Mouse (Mus musculus) liver, embryonic 15.5 days (tissue): ENCODE data around the gene Rpsa. TPM values are rescaled to one million over a fixed set of nuclear protein-coding genes. Genes with fewer than 3 reads are reported as not detected.
A peak's percentile ranks its signal among the peaks of the same experiment; 100 is the strongest.
"Not testable (repeated sequence)": the region's sequence is repeated elsewhere in the genome, so short reads cannot be mapped to it uniquely, and the experiment has no call there.

Experiments
- ATAC-seq: fragments of 200-750 bp; cut with Nextera tagmentation; 2 replicates; pipeline ENCODE4 v1.8.0; 2017; ENCODE audit warnings: moderate number of reproducible peaks, mild to moderate bottlenecking, moderate library complexity; ENCODE audit not compliant: insufficient read depth
- H3K27ac ChIP-seq: fragments of 300-500 bp; sonication (generic); replicated peaks from 2 replicates; pipeline ENCODE4 v1.5.1; 2015; ENCODE audit warnings: mild to moderate bottlenecking, inconsistent platforms
- H3K27me3 ChIP-seq: fragments of 300-500 bp; sonication (generic); 2 replicates; pipeline ENCODE4 v1.6.1; 2015; ENCODE audit warnings: mild to moderate bottlenecking, inconsistent platforms
- H3K36me3 ChIP-seq: fragments of 300-500 bp; sonication (generic); replicated peaks from 2 replicates; pipeline ENCODE4 v1.6.1; 2015; ENCODE audit warnings: moderate library complexity, mild to moderate bottlenecking, inconsistent platforms
- H3K4me1 ChIP-seq: fragments of 300-500 bp; sonication (generic); replicated peaks from 2 replicates; pipeline ENCODE4 v1.6.1; 2015; ENCODE audit warnings: inconsistent platforms
- H3K4me2 ChIP-seq: fragments of 300-500 bp; sonication (generic); 2 replicates; pipeline ENCODE4 v1.6.1; 2015; ENCODE audit warnings: moderate library complexity, mild to moderate bottlenecking, inconsistent platforms
- H3K4me3 ChIP-seq: fragments of 300-500 bp; sonication (generic); replicated peaks from 2 replicates; pipeline ENCODE4 v1.5.1; 2015; ENCODE audit warnings: mild to moderate bottlenecking, inconsistent platforms
- H3K9ac ChIP-seq: fragments of 300-500 bp; sonication (generic); 2 replicates; pipeline ENCODE4 v1.6.1; 2015; ENCODE audit warnings: moderate library complexity, mild to moderate bottlenecking, inconsistent platforms
- H3K9me3 ChIP-seq: fragments of 300-500 bp; sonication (generic); replicated peaks from 2 replicates; pipeline ENCODE4 v1.6.1; 2016; ENCODE audit warnings: inconsistent platforms
- WGBS: fragments of 180-500 bp; shearing (Covaris S2); methylation state at CpG from one replicate; pipeline ENCODE4 v1.1.7; 2015; ENCODE audit warnings: mixed read lengths; ENCODE audit not compliant: insufficient replicate concordance; 5-methylcytosine and 5-hydroxymethylcytosine counted together
- polyA plus RNA-seq: library from polyadenylated mRNA; unstranded; fragments of >200 nt; fragmentation: Nextera tagmentation; extraction: Ambion mirVana; gene quantifications from 2 replicates; pipeline ENCODE4 v1.2.1, GENCODE M21; 2015

Gene Rpsa
- polyA plus RNA-seq, 1 experiment from 2014 or later = 830 TPM

DNA sequence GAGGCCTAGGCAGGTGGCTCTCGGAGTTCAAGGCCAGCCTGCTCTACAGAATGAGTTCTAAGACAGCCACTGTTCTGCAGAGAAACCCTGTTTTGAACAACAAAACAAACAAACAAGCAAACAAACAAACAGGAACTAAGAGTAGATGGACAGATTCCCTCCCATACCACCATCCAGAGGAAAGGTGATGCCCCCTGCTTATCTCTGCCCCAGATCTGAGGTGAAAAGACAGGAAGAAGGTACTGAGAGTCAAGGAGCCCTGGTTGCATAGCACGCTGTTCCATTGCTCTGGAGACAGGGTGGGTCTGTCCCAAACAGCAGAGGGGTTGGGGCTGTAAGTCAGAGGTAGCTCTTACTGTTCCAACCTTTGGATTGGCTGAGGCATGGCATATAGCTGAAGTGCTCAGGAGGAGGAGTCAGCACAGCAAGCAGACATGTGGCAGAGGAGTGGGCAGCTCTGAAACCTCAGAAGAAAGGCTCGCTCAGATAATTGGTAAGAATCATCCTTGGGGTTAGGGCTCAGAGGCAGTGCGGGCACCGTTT is 35.7 kb upstream of the Rpsa start, which contains the start of gene Ccr8:
Gene Ccr8 (plus strand): TSS at position 419 of the 543 bp plus-strand sequence.
- Histone ChIP-seq H3K27me3 (no peaks in the 10 kb centered on the region), H3K9me3 (no peaks in the 10 kb centered on the region), H3K27ac (no peak within 1 kb of the TSS), H3K36me3 (no peaks in the 10 kb centered on the region), H3K4me3 (no peak within 1 kb of the TSS), H3K9ac (no peak within 1 kb of the TSS), H3K4me2 (no peak within 1 kb of the TSS), H3K4me1 (no peaks in the 10 kb centered on the region)
- no peak for ATAC-seq
- whole genome bisulfite sequencing = 51% methylated on average over 5 of the region's 5 CpGs

DNA sequence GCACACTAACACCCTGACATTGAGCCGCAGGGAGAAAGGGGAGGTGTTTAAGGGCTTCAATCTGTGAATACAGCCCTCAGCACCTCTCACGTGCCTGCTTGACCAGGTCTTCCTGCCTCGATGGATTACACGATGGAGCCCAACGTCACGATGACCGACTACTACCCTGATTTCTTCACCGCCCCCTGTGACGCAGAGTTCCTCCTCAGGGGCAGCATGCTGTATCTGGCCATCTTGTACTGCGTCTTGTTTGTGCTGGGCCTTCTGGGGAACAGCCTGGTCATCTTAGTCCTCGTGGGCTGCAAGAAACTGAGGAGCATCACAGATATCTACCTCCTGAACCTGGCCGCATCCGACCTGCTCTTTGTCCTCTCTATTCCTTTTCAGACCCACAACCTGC is 33.8 kb upstream of the Rpsa start:
- WGBS = 75% methylated on average over 13 of the region's 13 CpGs
- no peak overlapping the region for H3K27ac ChIP-seq
- H3K9ac ChIP-seq = no peak overlapping the region
- H3K4me3 ChIP-seq = no peak overlapping the region
- H3K9me3 ChIP-seq = no peaks in the 10 kb centered on the region
- no peak for ATAC-seq
- no peaks in the 10 kb centered on the region for H3K27me3 ChIP-seq
- no peak overlapping the region for H3K4me2 ChIP-seq
- no peaks in the 10 kb centered on the region for H3K4me1 ChIP-seq
- no peaks in the 10 kb centered on the region for H3K36me3 ChIP-seq

DNA sequence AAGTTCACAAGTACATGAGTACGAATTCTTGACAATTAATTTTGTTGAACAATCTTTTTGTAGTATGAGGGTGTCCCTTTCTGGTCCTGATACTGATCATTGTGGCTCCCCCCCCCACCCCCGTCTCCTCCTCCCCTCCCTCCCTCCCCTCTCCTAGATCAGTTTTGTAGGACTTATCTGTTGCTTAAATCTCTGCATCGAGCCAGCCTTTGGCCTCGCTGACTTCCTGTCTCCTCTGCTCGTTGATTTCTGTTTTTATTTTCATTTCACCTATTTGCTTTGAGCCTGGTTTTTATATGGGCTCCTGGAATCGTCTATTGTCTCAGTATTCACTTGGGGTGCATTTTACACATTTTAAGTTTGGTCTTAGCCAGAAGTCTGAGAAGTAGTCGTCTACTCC is 31.6 kb upstream of the Rpsa start:
- 19% methylated on average over 7 of the region's 7 CpGs for WGBS
- no peaks in the 10 kb centered on the region for H3K27me3 ChIP-seq
- H3K9ac ChIP-seq = no peak overlapping the region
- no peak overlapping the region for H3K4me2 ChIP-seq
- no peak overlapping the region for H3K27ac ChIP-seq
- H3K4me1 ChIP-seq = no peaks in the 10 kb centered on the region
- no peaks in the 10 kb centered on the region for H3K9me3 ChIP-seq
- ATAC-seq = no peak
- H3K4me3 ChIP-seq = no peak overlapping the region
- H3K36me3 ChIP-seq = no peaks in the 10 kb centered on the region

DNA sequence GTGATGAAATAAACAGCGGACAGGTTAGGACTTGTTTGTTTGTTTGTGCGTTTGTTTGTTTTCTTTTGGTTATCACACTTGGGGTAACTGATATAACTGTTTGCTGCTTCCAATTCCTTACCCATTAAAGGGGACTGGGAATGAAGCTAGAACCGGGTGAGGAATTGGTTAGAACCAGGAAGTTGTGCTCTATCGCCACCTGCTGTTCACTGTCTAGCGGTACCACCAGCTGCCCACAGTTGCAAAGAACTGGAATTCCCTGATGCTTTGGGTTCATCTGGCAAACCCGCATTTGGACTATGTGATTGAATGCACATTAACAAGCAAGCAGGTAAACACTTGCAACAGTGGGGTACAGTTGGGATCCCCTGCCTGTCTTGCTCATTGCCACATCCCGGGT is 28.8 kb upstream of the Rpsa start:
- Histone ChIP-seq H3K9me3 (peaks cover 5% of the 10 kb centered on the region; the same call in 1 of the 2 replicates), H3K4me1 (no peaks in the 10 kb centered on the region), H3K4me2 (no peak overlapping the region), H3K9ac (no peak overlapping the region), H3K36me3 (no peaks in the 10 kb centered on the region), H3K27ac (no peak overlapping the region), H3K27me3 (no peaks in the 10 kb centered on the region), H3K4me3 (no peak overlapping the region)
- 15% methylated on average over 7 of the region's 7 CpGs for WGBS
- ATAC-seq = no peak

DNA sequence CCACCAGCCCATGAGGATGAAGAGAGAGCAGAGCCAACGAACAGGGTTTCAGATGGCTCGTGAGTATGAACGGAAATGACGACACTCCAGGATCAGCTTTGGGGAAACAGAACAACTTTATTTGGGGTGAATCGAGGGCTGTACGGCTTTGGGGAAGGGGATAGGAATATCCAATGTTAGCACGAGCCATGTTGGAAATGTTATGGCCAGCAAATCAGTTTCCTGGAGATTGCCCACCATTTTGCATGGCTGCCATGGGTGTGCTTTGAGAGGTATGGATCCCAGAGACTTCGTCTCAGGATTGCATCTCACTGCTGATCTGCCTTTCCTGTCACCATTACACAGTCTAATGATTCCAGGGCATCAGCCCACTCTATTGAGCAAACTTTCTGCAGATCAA is 28.2 kb upstream of the Rpsa start:
- H3K27ac ChIP-seq = no peak overlapping the region
- H3K4me3 ChIP-seq = no peak overlapping the region
- H3K4me2 ChIP-seq = no peak overlapping the region
- no peaks in the 10 kb centered on the region for H3K36me3 ChIP-seq
- peaks cover 5% of the 10 kb centered on the region; the same call in 1 of the 2 replicates for H3K9me3 ChIP-seq
- 73% methylated on average over 8 of the region's 8 CpGs for WGBS
- H3K4me1 ChIP-seq = no peaks in the 10 kb centered on the region
- no peaks in the 10 kb centered on the region for H3K27me3 ChIP-seq
- no peak for ATAC-seq
- no peak overlapping the region for H3K9ac ChIP-seq

DNA sequence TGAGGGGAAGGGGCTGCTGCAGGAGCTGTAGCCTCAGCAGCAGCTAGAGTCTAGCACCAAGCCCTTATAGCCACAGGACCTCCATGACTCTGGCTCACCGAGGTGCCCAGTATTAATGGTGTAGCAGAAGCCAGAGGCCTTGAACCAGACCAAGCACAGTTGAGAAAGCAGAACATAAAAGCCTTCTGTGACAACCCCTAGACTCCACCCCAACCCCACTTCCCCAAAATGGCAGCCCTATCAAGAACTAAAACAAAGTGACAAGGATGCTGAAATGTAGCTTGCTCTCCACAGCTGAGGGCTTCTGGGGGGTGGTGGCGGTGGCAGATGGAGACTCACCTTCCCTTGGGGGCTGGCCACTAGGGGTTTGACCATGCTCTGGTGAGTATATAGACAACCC is 26.3 kb upstream of the Rpsa start:
- 78% methylated on average over 2 of the region's 2 CpGs for WGBS
- H3K4me3 ChIP-seq = no peak overlapping the region
- H3K4me1 ChIP-seq = no peaks in the 10 kb centered on the region
- no peaks in the 10 kb centered on the region for H3K36me3 ChIP-seq
- peaks cover 5% of the 10 kb centered on the region; the same call in 1 of the 2 replicates for H3K9me3 ChIP-seq
- no peak overlapping the region for H3K27ac ChIP-seq
- no peaks in the 10 kb centered on the region for H3K27me3 ChIP-seq
- H3K9ac ChIP-seq = no peak overlapping the region
- no peak for ATAC-seq
- H3K4me2 ChIP-seq = no peak overlapping the region

DNA sequence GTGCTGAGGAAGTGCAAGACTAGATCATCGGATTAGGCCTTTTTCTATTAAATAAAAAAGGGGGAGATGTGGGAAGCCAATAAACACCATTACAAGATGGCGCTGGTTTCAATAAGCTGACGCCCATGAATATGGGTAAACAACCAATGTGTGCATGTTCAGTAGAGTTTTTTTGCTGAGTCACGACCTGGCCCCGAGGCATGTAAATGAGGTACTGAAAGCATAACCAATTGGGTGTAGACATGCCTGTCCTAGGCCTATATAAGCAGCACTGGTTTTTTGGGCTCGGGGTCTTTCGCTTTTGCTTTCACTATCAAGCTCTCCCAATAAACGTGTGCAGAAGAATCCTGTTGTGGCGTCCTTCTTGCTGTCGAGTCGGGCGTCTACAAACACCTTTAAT is 18.5 kb upstream of the Rpsa start:
- H3K27me3 ChIP-seq, H3K4me2 ChIP-seq, H3K4me3 ChIP-seq, H3K9me3 ChIP-seq, H3K9ac ChIP-seq, H3K36me3 ChIP-seq, H3K27ac ChIP-seq, ATAC-seq: not testable (repeated sequence)
- peaks cover 41% of the 10 kb centered on the region for H3K4me1 ChIP-seq
- 82% methylated on average over 12 of the region's 12 CpGs for WGBS

DNA sequence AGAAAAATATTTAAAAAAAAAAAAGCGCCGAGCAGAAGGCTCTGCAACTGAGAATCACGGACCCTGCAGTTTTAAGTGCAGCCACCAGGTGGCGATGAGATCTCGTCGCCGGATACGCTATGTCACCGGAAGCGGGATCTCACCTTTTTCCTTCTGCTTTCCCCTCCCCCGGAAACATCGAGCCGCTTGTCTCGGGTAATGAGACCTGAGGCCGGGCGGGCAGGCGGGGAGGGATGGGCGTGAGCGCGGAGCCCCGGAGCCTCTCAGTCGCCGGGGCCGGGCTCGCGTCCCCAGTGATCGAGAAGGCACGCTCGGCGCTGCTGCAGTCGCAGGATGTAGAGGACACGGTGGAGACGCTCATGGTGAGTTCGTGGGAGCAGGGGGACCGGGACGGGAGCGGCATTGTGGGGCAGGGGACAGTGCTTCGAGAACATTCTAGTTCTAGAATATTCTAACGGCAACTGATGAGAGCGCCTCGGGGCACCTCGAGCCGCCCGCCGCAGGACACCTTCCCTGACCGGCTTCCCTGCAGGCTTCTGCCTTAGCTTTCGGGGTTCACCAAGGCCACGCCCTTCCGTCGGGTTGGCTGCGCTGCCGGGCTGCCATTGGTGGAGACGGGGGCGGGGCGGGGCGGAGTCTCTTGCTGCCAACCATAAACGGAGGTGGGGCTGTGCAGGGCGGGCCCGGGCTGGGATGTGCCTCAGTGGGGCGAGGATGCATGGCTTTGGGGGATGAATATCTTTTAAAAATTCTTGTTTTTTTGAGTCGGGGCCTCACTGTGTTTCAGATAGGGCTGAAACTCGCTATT is 17.1 kb upstream of the Rpsa start, which contains the start of gene Slc25a38:
Gene Slc25a38 (plus strand): TSS at position 164 of the 808 bp plus-strand sequence.
- peak within 1 kb of the TSS; percentile 91 for H3K4me3 ChIP-seq
- WGBS = under 1% methylated on average over 62 of the region's 62 CpGs
- peak; percentile 79 for ATAC-seq
- H3K36me3 ChIP-seq = no peaks in the 10 kb centered on the region
- peak within 1 kb of the TSS; percentile 90 for H3K9ac ChIP-seq
- H3K9me3 ChIP-seq = no peaks in the 10 kb centered on the region
- H3K4me1 ChIP-seq = peaks cover 55% of the 10 kb centered on the region
- peak within 1 kb of the TSS; percentile 96 for H3K4me2 ChIP-seq
- peak within 1 kb of the TSS; percentile 99 for H3K27ac ChIP-seq
- no peaks in the 10 kb centered on the region for H3K27me3 ChIP-seq

DNA sequence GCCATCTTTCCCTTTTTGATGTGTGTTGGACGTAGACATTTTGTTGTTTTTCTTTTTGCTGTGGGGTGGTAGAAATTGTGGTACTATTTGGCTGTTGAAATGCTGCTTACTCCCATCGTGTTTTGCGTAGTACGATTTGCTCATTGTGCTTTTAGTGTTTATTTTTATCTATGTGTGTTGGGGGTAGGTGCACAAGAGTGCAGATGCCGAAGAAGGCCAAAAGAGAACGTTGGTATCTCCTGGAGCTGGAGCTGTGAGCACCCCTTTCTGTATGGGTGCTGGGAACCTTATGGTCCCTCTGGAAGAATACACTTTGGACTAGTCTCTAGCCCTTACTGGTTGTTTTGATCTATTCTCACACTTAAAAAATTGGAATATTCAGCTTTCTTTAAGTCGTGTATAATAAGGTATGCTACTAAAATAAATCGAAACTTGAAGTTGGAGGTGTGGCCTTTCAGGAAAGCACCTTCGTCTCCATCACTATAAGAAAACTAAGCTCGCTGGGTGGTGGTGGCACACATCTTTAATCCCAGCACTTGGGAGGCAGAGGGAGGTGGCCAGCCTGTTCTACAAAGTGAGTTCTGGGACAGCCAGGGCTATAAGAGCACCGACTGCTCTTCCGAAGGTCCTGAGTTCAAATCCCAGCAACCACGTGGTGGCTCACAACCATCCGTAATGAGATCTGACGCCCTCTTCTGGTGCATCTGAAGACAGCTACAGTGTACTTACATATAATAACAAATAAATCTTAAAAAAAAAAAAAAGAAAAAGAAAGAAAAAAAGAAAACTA is 16.1 kb upstream of the Rpsa start:
- peak overlapping the region; percentile 91 for H3K4me3 ChIP-seq
- WGBS = 56% methylated on average over 15 of the region's 15 CpGs
- peak overlapping the region; percentile 90 for H3K9ac ChIP-seq
- no peaks in the 10 kb centered on the region for H3K9me3 ChIP-seq
- H3K4me2 ChIP-seq = peak overlapping the region; percentile 96
- peaks cover 61% of the 10 kb centered on the region for H3K4me1 ChIP-seq
- H3K36me3 ChIP-seq = peaks cover 2% of the 10 kb centered on the region
- no peak for ATAC-seq
- H3K27me3 ChIP-seq = no peaks in the 10 kb centered on the region
- peak overlapping the region; percentile 99 for H3K27ac ChIP-seq

DNA sequence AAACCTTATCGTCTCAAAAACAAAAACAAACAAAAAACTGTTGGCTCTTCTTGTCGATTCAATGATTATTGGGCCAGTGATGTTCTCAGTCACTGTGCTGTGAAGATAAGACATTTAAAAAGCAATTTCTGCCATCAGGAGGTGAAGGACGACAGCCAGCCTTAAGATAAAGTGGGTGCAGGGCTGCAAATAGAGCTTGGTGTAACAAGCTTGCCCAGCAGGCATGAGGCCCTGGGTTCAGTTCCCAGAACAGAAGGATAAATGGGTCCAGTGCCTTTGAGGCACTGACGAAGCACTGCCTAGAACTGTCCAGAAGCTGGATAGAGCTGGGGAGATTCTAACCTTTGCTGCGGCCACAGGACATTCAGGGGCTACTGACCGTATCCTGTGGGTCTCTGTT is 15.0 kb upstream of the Rpsa start:
- H3K9ac ChIP-seq = peak overlapping the region; percentile 41
- peaks cover 73% of the 10 kb centered on the region for H3K4me1 ChIP-seq
- 27% methylated on average over 6 of the region's 6 CpGs for WGBS

DNA sequence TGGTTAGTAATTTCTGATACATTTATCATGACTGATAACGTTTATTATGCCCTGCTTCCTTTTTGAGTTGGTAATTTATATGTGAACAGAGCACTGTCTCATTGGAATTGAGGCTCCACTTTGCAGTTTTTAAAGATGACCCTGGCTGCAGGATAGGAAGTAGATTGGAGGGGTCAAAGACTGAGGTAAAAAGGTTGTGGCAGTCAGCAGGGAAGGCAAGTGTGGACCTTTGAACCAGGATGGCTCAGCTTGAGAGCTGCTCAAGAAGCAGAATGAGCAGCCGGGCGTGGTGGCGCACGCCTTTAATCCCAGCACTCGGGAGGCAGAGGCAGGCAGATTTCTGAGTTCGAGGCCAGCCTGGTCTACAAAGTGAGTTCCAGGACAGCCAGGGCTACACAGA is 14.0 kb upstream of the Rpsa start:
- Histone ChIP-seq H3K9me3 (no peaks in the 10 kb centered on the region), H3K27ac (peak overlapping the region; percentile 99), H3K36me3 (peaks cover 23% of the 10 kb centered on the region), H3K9ac (peak overlapping the region; percentile 41; the same call in 1 of the 2 replicates), H3K4me2 (peak overlapping the region; percentile 96), H3K4me3 (peak overlapping the region; percentile 27; the same call in 1 of the 2 replicates), H3K27me3 (no peaks in the 10 kb centered on the region), H3K4me1 (peaks cover 82% of the 10 kb centered on the region)
- WGBS = 76% methylated on average over 7 of the region's 7 CpGs
- no peak for ATAC-seq

More for the DNA sequence above, 15.0 kb upstream of the Rpsa start:
- H3K4me2 ChIP-seq = peak overlapping the region; percentile 96
- no peaks in the 10 kb centered on the region for H3K9me3 ChIP-seq
- no peaks in the 10 kb centered on the region for H3K27me3 ChIP-seq
- peak; percentile 5 for ATAC-seq
- H3K36me3 ChIP-seq = peaks cover 13% of the 10 kb centered on the region
- H3K4me3 ChIP-seq = peak overlapping the region; percentile 27
- H3K27ac ChIP-seq = peak overlapping the region; percentile 99
